Mouse (Mus musculus) testis, adult 2 months (tissue): ENCODE results near the gene Eif2a. TPM values are rescaled to one million over a fixed set of nuclear protein-coding genes. Genes with fewer than 3 reads are reported as not detected.

Experiments
- H3K27ac ChIP-seq: fragments of 200-500 bp; 2 replicates; pipeline ENCODE4 v1.5.1; 2012; ENCODE audit warnings: low read depth, low read length; ENCODE audit not compliant: control insufficient read depth, insufficient read depth
- H3K27me3 ChIP-seq: fragments of 200-500 bp; 2 replicates; pipeline ENCODE4 v1.6.1; 2012; ENCODE audit warnings: mild to moderate bottlenecking, low read length, moderate library complexity; ENCODE audit not compliant: control insufficient read depth, insufficient read depth
- H3K36me3 ChIP-seq: fragments of 200-500 bp; 2 replicates; pipeline ENCODE4 v1.6.1; 2012; ENCODE audit warnings: mild to moderate bottlenecking, low read length; ENCODE audit not compliant: control insufficient read depth, insufficient read depth
- H3K4me1 ChIP-seq: fragments of 200-500 bp; 2 replicates; pipeline ENCODE4 v1.6.1; 2012; ENCODE audit warnings: low read length; ENCODE audit not compliant: control insufficient read depth, insufficient read depth
- H3K4me3 ChIP-seq: fragments of 200-500 bp; 2 replicates; pipeline ENCODE4 v1.5.1; 2012; ENCODE audit warnings: low read depth, mild to moderate bottlenecking, low read length, moderate library complexity, mixed read lengths; ENCODE audit not compliant: control insufficient read depth
- CTCF ChIP-seq: fragments of 200-500 bp; IDR thresholded peaks from 2 replicates; pipeline ENCODE4 v1.5.1; 2012; ENCODE audit warnings: low read depth, mild to moderate bottlenecking, inconsistent platforms, low read length, moderate library complexity; ENCODE audit not compliant: control insufficient read depth, insufficient read depth, insufficient replicate concordance
- POLR2A ChIP-seq: fragments of 200-500 bp; IDR thresholded peaks from 2 replicates; pipeline ENCODE4 v1.6.1; 2012; ENCODE audit warnings: low read depth, mild to moderate bottlenecking, inconsistent platforms, low read length, moderate library complexity; ENCODE audit not compliant: control insufficient read depth
- polyA plus RNA-seq: library from polyadenylated mRNA; depleted of rRNA; stranded (reverse); fragments of >200 nt; gene quantifications from 2 replicates; pipeline ENCODE4 v1.2.3, GENCODE M21; 2012

Eif2a gene
- polyA plus RNA-seq, 1 experiment = 4.7 TPM

DNA sequence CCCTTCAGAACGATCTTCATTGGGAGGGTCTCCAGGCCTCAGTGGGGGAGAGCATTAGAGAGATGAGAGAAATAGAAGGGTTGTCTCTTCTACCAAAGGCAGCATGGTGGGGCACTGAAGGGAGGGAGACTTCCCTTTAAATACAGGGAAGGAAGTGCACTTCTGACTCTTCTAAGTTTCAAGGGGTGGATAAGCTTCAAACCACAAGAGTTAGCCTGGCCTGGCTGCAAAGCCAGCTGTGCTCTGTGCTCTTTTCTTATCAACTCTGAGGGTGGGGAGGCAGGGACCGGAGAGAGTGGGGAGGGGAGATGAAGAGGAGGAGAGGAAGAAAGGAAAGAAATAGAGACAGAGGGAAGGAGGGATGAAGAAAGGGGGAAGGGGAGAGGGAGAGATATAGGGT is 23.7 kb upstream of the Eif2a start:
- H3K27me3 ChIP-seq = no peaks in the 10 kb centered on the region
- H3K4me3 ChIP-seq = no peak overlapping the region
- H3K27ac ChIP-seq = no peak overlapping the region
- no peak for TF ChIP-seq CTCF
- TF ChIP-seq POLR2A = no peak
- no peaks in the 10 kb centered on the region for H3K4me1 ChIP-seq
- no peaks in the 10 kb centered on the region for H3K36me3 ChIP-seq

DNA sequence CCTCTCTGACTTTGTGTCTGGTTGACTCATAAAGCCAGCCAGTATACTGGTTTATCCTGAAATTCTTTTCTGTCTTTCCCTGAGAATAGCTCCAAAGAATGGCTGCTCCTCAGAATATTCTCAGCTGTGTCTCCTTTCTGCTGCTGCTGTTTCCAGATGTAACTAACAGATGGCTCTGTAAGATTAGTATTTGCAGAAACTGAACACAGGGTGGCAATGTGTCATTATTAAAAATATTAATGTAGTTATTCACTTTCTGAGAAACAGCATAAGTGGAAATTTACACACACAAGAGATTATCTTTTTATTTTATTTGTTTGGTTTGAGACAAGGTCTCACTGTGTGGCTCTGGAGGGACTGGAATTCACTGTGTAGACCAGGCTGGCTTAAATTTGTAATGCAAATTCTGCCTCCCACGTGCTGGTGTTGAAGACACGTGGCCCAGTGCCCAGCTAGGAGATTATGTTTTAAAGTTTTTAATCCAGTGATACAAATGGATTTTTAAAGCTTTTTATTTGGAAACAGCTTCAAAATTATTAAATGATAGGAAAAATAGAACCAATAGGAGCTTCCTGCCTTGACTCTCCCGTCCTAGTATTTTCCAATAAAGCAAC is 21.8 kb upstream of the Eif2a start:
- TF ChIP-seq POLR2A = no peak
- TF ChIP-seq CTCF = no peak
- Histone ChIP-seq H3K4me1 (no peaks in the 10 kb centered on the region), H3K27me3 (no peaks in the 10 kb centered on the region), H3K4me3 (no peak overlapping the region), H3K36me3 (no peaks in the 10 kb centered on the region), H3K27ac (no peak overlapping the region)

GRCm38 (mm10) chr3:58504676-58505075 is 20.9 kb upstream of the Eif2a start:
- no peaks in the 10 kb centered on the region for H3K4me1 ChIP-seq
- TF ChIP-seq POLR2A (no peak), CTCF (no peak)
- no peak overlapping the region for H3K4me3 ChIP-seq
- H3K27me3 ChIP-seq = no peaks in the 10 kb centered on the region
- no peak overlapping the region for H3K27ac ChIP-seq
- H3K36me3 ChIP-seq = no peaks in the 10 kb centered on the region

- TF ChIP-seq CTCF = no peak
- TF ChIP-seq POLR2A = no peak
- Histone ChIP-seq H3K27me3 (no peaks in the 10 kb centered on the region), H3K4me3 (no peak overlapping the region), H3K4me1 (no peaks in the 10 kb centered on the region), H3K27ac (peak overlapping the region; percentile 58; the same call in 1 of the 2 replicates), H3K36me3 (no peaks in the 10 kb centered on the region)
Observed at GRCm38 (mm10) chr3:58508020-58508750, 17.4 kb upstream of the Eif2a start.

GRCm38 (mm10) chr3:58511581-58511980 is 14.0 kb upstream of the Eif2a start:
- Histone ChIP-seq H3K36me3 (no peaks in the 10 kb centered on the region), H3K4me1 (no peaks in the 10 kb centered on the region), H3K27ac (no peak overlapping the region), H3K4me3 (no peak overlapping the region), H3K27me3 (no peaks in the 10 kb centered on the region)
- TF ChIP-seq CTCF (peak; percentile 18; the same call in 1 of the 2 replicates), POLR2A (no peak)

DNA sequence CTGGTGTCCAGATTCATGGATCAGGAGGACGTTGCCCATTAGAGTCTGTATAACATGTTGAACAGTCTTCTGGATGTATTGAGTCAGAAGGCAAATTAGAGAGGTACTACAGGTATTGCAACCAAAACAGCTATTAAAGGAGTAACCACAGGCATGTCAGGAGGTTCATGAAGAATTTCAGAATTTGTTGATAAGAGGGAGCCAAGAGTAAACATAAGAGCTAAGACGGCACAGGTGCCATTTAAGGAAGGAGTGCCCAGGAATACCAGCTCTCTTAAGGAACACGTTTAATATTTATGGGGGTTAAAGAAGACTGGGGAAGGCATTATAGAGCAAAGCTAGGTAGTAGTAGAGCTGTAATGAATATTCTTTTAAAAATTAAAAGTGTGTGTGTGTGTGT is 12.9 kb upstream of the Eif2a start:
- Histone ChIP-seq H3K27me3 (no peaks in the 10 kb centered on the region), H3K36me3 (no peaks in the 10 kb centered on the region), H3K4me1 (no peaks in the 10 kb centered on the region), H3K4me3 (no peak overlapping the region), H3K27ac (no peak overlapping the region)
- TF ChIP-seq CTCF = no peak

- no peaks in the 10 kb centered on the region for H3K27me3 ChIP-seq
- H3K36me3 ChIP-seq = no peaks in the 10 kb centered on the region
- H3K4me3 ChIP-seq = no peak overlapping the region
- no peak overlapping the region for H3K27ac ChIP-seq
- H3K4me1 ChIP-seq = no peaks in the 10 kb centered on the region
- TF ChIP-seq CTCF = no peak
- TF ChIP-seq POLR2A = no peak
Observed at GRCm38 (mm10) chr3:58513483-58513882, 12.1 kb upstream of the Eif2a start.

DNA sequence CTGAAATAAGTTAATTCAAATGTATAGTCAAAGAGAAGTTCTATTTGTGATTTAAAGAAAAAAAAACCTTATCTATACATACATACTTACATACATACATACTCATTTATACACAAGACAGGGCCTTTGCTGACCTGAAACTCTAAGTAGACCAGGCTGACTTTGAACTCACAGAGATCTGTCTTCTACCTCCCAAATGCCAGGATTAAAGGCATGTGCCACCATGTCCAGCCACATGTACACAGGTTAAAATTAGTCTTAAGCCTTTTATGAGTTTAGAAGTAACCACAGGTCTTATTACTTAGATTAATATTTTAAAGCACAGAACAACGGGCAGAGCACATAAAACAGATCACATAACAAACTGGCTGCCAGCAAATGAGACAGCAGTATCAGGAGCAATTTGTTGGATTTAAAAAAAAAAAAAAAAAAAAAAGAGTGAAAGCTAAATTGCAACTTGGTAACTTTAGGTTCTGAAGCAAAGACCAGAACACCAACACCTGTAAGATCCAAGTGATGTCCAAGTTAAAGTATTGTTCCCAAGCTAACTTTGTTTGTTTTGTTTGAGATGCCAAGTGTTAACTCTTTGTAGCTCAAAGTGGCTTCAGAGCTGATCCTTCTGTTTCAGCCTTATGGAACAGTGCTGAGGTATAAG is 9.5 kb upstream of the Eif2a start:
- TF ChIP-seq POLR2A (no peak), CTCF (no peak)
- no peak overlapping the region for H3K27ac ChIP-seq
- H3K4me3 ChIP-seq = no peak overlapping the region
- no peaks in the 10 kb centered on the region for H3K36me3 ChIP-seq
- H3K4me1 ChIP-seq = no peaks in the 10 kb centered on the region; the same call in 1 of the 2 replicates
- H3K27me3 ChIP-seq = no peaks in the 10 kb centered on the region
